Mouse (Mus musculus): ENCODE measurements around the gene Arf4. TPM values are rescaled to one million over a fixed set of nuclear protein-coding genes. Genes with fewer than 3 reads are reported as not detected.

Gene Arf4
- 10 to 100 TPM; 53.4 to 71.0 TPM for total RNA-seq (2021)
- long read RNA-seq, experiment 1, transcript Arf4-201 (6 exons, 2,165 nt) = major isoform, 54 of 55 reads
- long read RNA-seq, experiment 1, partial matches to known transcripts = 1 of 55 reads
- long read RNA-seq, experiment 1, other reads (novel, unspliced or antisense) = 0 of 55 reads
- long read RNA-seq, experiment 2, transcript Arf4-201 (6 exons, 2,165 nt) = major isoform, 57 of 58 reads
- long read RNA-seq, experiment 2, partial matches to known transcripts = 1 of 58 reads
- long read RNA-seq, experiment 2, other reads (novel, unspliced or antisense) = 0 of 58 reads

DNA sequence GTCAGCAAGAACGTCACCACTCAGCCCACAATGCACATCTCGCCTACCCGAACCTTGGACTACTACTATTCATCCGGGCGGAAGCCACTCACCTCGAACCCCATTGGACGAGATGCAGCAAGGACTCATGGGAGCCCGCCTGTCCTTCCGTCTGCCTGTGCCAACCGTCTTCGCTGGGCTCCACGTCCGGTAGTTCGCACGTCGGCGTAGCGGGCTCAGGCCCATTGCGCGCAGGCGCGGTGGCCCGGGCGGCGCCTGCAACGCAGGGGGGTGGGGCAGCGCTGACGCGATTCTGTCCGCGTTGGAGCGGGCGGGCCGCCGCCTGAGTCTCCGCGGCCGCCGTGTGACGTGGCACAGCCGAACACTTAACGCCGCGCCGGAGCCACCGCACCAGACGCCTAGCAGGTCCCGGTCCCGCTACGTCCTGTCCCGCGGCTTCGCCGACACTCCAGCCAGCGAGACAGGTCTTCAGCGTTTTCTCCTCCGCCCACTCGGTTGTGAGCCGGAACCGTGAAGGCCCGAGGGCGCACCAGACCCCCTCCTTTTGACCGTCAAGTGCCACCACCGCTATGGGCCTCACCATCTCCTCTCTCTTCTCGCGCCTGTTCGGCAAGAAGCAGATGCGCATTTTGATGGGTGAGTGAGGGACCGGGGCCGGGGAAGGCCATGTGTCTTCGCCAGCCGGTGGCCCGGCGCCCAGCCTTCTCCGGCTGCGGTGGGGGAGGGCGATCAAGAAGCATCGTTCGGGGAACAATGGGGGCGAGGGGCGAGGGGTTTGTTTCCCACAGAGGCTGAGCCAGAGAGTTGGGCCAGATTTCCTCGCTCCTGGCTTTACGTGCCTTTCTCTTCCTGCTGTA lies at the start of gene Arf4:
Arf4 (plus strand) TSS at position 224 of the 857 bp plus-strand sequence.
- intact Hi-C loops (cut with DNase I; ENCODE audit: low total_unique reads) = no loop called here
- peak; percentile 99 for DNase-seq

GRCm38 (mm10) chr14:26591353-26591752 lies 46.5 kb upstream of the Arf4 start:
- intact Hi-C loops (cut with DNase I; ENCODE audit: low total_unique reads) = no loop called here
- DNase-seq = no peak

- no peak for DNase-seq
- intact Hi-C loops (cut with DNase I; ENCODE audit: low total_unique reads) = no loop called here
Measured at GRCm38 (mm10) chr14:26593281-26593895, 44.5 kb upstream of the Arf4 start.

DNA sequence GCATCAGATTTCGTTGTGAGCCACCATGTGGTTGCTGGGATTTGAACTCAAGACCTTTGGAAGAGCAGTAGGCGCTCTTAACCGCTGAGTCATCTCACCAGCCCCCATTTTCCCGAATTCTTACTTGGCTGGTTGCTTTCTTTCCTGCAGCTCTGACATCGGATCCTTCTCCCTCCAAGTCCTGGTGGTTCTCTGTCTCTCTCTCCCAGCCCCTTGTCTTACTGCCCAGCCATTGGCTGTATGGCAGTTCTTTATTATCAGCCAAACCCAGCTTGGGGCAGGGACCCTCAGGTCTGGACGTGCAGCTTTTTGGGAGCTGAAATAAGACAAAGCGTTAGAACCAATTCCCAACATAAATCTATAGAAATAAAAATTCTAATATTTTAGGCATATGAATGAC lies 42.7 kb upstream of the Arf4 start:
- intact Hi-C loops (cut with DNase I; ENCODE audit: low total_unique reads) = no loop called here
- no peak for DNase-seq

GRCm38 (mm10) chr14:26595695-26596365 lies 42.0 kb upstream of the Arf4 start:
- no peak for DNase-seq
- intact Hi-C loops (cut with DNase I; ENCODE audit: low total_unique reads) = no loop called here

GRCm38 (mm10) chr14:26605354-26605753 lies 32.5 kb upstream of the Arf4 start:
- no peak for DNase-seq
- intact Hi-C loops (cut with DNase I; ENCODE audit: low total_unique reads) = no loop called here

DNA sequence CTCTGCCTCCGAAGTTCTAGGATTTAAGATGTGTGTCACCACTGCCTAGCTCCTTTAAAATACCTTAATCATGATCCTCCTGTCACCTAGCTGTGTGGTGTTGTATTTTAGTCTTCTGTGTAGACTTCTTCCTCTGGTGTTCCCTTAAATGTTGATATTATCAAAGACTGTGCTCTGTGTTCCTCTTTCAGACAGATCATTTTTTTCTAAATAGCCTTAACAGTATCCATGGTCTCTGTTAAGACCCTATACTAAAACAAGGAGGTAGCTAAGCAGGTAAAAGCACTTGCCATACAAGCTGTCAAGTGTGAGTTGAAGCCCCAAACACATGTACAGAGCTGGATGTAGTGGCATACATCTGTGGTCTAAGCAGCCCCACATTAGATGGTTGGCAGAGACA lies 28.2 kb upstream of the Arf4 start:
- no peak for DNase-seq
- intact Hi-C loops (cut with DNase I; ENCODE audit: low total_unique reads) = loop anchor here (10.0 kb wide), 1 partner anchor 115 kb away; no protein-coding TSS in a partner anchor

GRCm38 (mm10) chr14:26610689-26611088 lies 27.2 kb upstream of the Arf4 start:
- DNase-seq = no peak
- intact Hi-C loops (cut with DNase I; ENCODE audit: low total_unique reads) = loop anchor here (10.0 kb wide), 1 partner anchor 116 kb away; no protein-coding TSS in a partner anchor

GRCm38 (mm10) chr14:26625301-26625700 lies 12.6 kb upstream of the Arf4 start:
- no peak for DNase-seq
- intact Hi-C loops (cut with DNase I; ENCODE audit: low total_unique reads) = no loop called here

GRCm38 (mm10) chr14:26626605-26627140 lies 11.2 kb upstream of the Arf4 start:
- intact Hi-C loops (cut with DNase I; ENCODE audit: low total_unique reads) = no loop called here
- no peak for DNase-seq

GRCm38 (mm10) chr14:26637025-26637850 lies 636 bp upstream of the Arf4 start:
- intact Hi-C loops (cut with DNase I; ENCODE audit: low total_unique reads) = no loop called here
- DNase-seq = peak; percentile 23

DNA sequence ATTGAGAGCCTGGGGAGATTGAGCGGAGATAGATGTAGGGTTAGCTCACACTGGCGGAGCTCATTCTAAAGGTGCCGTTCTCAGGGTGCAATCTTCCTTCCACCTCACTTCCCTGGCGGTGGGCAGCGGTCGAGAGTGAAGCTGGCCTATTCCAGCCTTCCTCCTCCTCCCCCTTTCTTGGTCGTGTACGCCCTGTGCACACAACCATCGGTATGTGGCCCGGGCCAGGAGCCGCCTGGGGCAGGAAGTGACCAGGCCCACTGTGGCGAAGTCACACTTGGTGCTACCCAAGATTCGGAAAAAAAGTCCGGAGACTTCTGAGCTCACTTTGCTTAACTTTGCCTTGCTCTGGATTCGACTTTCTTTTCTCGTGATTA lies 822 bp downstream of the Arf4 start:
- intact Hi-C loops (cut with DNase I; ENCODE audit: low total_unique reads) = no loop called here
- DNase-seq = peak; percentile 71

DNA sequence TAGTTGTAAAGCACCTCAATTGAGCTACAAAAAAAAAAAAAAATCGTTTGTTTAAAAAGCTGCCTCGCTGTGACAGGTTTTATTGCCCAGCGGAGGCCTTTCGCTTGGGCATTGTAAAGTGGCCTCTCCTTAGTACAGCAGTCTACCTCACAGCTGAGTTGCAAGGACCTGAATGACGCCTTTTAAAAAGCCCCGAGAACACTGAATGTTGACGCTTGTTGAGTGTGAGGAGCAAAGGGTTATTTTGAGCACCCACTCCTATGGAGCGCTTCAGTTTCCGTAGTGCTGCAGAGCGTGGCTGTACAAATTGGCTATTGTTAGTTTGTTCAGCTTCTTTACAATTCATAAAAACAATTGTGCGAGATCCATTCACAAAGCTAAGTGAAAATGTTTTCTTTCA lies 1.4 kb downstream of the Arf4 start:
- DNase-seq = no peak
- intact Hi-C loops (cut with DNase I; ENCODE audit: low total_unique reads) = no loop called here

DNA sequence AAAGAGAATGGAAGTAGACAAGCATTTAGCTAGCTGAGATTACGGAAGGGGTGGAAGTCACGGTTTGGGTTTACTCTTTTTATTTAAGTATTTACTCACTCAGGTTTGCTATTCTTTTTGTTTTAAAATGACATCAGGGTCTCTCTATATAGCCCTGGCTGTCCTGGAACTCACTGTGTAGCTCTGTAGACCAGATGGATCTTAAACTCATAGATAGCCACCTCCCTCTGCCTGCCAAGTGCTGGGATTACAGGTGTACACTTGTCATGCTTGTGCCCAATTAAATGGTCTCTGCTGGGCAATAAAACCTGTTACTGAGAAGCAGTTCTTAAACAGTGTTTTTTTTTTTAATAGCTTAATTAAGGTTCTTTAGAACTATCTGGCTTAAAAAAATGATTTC lies 2.1 kb downstream of the Arf4 start:
- intact Hi-C loops (cut with DNase I; ENCODE audit: low total_unique reads) = no loop called here
- DNase-seq = no peak

GRCm38 (mm10) chr14:26643006-26643624 lies 5.2 kb downstream of the Arf4 start:
- DNase-seq = no peak
- intact Hi-C loops (cut with DNase I; ENCODE audit: low total_unique reads) = no loop called here

DNA sequence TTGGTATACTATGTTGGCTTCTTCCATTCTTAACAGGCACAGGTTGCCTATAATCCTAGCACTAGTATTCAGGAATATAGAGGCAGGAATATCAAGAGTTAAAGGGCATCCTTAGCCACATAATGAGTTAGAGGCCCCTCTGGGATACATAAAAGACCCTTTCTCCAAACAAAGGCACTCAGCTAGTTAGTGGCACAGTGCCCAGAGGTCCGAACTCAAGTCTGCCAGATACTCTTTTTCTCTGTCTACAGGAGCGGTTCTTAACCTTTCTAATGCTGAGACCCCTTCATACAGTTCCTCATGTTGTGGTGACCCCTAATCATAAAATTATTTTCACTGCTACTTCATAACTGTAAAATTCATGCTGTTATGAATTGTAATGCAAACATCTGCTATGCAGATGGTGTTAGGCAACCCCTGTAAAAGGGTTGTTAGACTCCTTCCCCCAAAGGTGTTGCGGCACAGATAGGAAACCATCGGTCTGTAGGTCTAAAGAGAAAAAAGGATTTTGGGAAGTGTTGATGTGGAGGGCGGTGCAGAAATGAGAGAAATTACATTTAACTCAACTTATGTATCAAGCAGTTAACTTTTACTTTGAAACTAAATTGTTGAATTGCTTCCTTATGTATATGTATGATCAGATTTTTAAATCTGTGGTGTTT lies 8.2 kb downstream of the Arf4 start:
- no peak for DNase-seq
- intact Hi-C loops (cut with DNase I; ENCODE audit: low total_unique reads) = no loop called here

DNA sequence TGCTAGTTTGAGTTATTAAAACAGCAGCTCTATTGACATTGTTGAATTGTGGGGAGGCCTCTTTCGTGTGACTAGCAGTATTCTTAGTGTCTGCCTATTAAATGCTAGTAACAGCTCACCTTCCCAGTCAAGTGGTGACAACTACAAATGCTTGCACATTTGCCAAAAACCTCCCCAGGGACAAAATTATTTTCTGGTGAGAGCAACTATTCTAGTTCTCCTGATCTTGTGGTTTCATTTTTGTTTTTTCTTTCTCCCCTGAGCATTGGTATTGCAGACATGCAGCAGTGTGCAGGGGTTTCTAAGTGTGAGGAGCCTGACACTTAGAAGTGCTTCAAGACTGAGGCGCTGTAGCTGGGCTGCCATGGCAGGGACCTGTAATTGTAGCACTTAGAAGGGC lies 9.9 kb downstream of the Arf4 start:
- no peak for DNase-seq
- intact Hi-C loops (cut with DNase I; ENCODE audit: low total_unique reads) = no loop called here

GRCm38 (mm10) chr14:26651901-26652300 lies 14.0 kb downstream of the Arf4 start:
- intact Hi-C loops (cut with DNase I; ENCODE audit: low total_unique reads) = no loop called here
- no peak for DNase-seq

Data from gastrocnemius, postnatal 14 days (tissue).